Mouse (Mus musculus) heart, adult 2 months (tissue): ENCODE measurements around the gene Uqcrc1.

Experiments used
- CTCF ChIP-seq: fragments of 200-600 bp; IDR thresholded peaks from 2 replicates; pipeline ENCODE4 v1.8.1; 2022; ENCODE audit warnings: antibody characterized with exemption, mild to moderate bottlenecking, moderate library complexity
- POLR2A ChIP-seq: fragments of 200-500 bp; IDR thresholded peaks from 2 replicates; pipeline ENCODE4 v1.6.1; 2011; ENCODE audit warnings: mild to moderate bottlenecking, low read depth, low read length, control low read depth; ENCODE audit not compliant: insufficient read depth

- no peak for TF ChIP-seq CTCF
- TF ChIP-seq POLR2A = no peak
These were observed 18.8 kb downstream of the Uqcrc1 start for GRCm38 (mm10) chr9:108955241-108955640.
